Mouse (Mus musculus) megakaryocyte, embryonic 14.5 days (primary cell): Measurements from ENCODE around the gene Rpap1.

ENCODE experiments used
- FLI1 ChIP-seq: IDR thresholded peaks from 2 replicates; pipeline ENCODE4 v1.6.1; 2012; ENCODE audit warnings: low read length, inconsistent platforms, mixed read lengths
- GATA1 ChIP-seq: IDR thresholded peaks from 3 replicates; pipeline ENCODE4 v1.6.1; 2012; ENCODE audit warnings: mixed read lengths, low read length, inconsistent platforms, borderline replicate concordance

GRCm38 (mm10) chr2:119730735-119731134 is 56.6 kb downstream of the Rpap1 start:
- no peak for TF ChIP-seq FLI1
- no peak for TF ChIP-seq GATA1
